Mouse (Mus musculus) hindbrain, embryonic 11.5 days (tissue): ENCODE measurements at regions not wholly inside any gene's neighbourhood (a gene's known extent, or its start where the extent isn't known, plus 50 kb on each side); places are given as distances from the start of the nearest gene placed in this dataset.

Experiments used
- ATAC-seq: fragments of 200-750 bp; cut with Nextera tagmentation; 2 replicates; pipeline ENCODE4 v1.8.0; 2017; ENCODE audit warnings: mild to moderate bottlenecking, moderate TSS enrichment, moderate library complexity; ENCODE audit not compliant: low FRiP score
- DNase-seq: peaks from one replicate; pipeline ENCODE4 v3.0.0-alpha.2; 2015; ENCODE audit warnings: low spot score
- H3K27ac ChIP-seq: fragments of 300-500 bp; sonication (generic); 2 replicates; pipeline ENCODE4 v1.5.1; 2014; ENCODE audit warnings: mild to moderate bottlenecking, low read depth, low read length
- H3K27me3 ChIP-seq: fragments of 300-500 bp; sonication (generic); 2 replicates; pipeline ENCODE4 v1.6.1; 2014; ENCODE audit warnings: mild to moderate bottlenecking, low read length, moderate library complexity, mixed read lengths; ENCODE audit not compliant: control insufficient read depth, insufficient read depth
- H3K36me3 ChIP-seq: fragments of 300-500 bp; sonication (generic); 2 replicates; pipeline ENCODE4 v1.6.1; 2014; ENCODE audit warnings: mild to moderate bottlenecking, low read length, moderate library complexity, mixed read lengths; ENCODE audit not compliant: control insufficient read depth, insufficient read depth
- H3K4me1 ChIP-seq: fragments of 300-500 bp; sonication (generic); replicated peaks from 2 replicates; pipeline ENCODE4 v1.6.1; 2014; ENCODE audit warnings: low read length, mixed read lengths; ENCODE audit not compliant: control insufficient read depth, insufficient read depth
- H3K4me2 ChIP-seq: fragments of 300-500 bp; sonication (generic); replicated peaks from 2 replicates; pipeline ENCODE4 v1.6.1; 2014; ENCODE audit warnings: mild to moderate bottlenecking, low read depth, low read length
- H3K4me3 ChIP-seq: fragments of 300-500 bp; sonication (generic); 2 replicates; pipeline ENCODE4 v1.5.1; 2014; ENCODE audit warnings: low read depth, low read length
- H3K9ac ChIP-seq: fragments of 300-500 bp; sonication (generic); 2 replicates; pipeline ENCODE4 v1.6.1; 2014; ENCODE audit warnings: low read depth, low read length
- H3K9me3 ChIP-seq: fragments of 300-500 bp; sonication (generic); 2 replicates; pipeline ENCODE4 v1.6.1; 2016; ENCODE audit warnings: low read length; ENCODE audit not compliant: control insufficient read depth
- WGBS: fragments of 180-500 bp; shearing (Covaris S2); extraction: QIAGEN DNeasy Blood & Tissue Kit; methylation state at CpG from one replicate; pipeline ENCODE4 v1.1.7; 2014; 5-methylcytosine and 5-hydroxymethylcytosine counted together

DNA sequence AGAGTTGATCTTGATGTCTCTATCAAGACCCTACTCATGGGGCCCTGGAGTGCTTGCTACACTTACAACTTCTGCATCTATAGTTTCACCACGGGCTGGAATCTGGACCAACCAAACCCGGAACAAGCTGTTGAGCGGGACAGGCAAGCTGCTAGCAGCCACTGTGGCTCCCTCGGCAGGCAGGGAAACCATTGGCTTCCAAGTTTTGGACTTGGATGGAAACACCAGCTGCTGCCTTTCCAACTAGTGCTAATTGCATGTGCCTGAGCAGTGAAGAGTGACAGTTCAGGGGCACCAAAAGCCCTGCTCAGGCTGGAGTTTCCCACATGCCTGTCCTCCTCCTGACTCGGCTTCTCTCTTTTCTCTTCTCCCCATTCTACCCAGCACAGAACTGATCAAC lies 257.8 kb downstream of the Tcerg1l start:
- no peaks in the 10 kb centered on the region for H3K27me3 ChIP-seq
- H3K4me2 ChIP-seq: no peak overlapping the region
- no peak overlapping the region for H3K9ac ChIP-seq
- no peak for DNase-seq
- no peak overlapping the region for H3K27ac ChIP-seq
- no peak overlapping the region for H3K4me3 ChIP-seq
- ATAC-seq: no peak
- WGBS: 88% methylated on average over 5 of the region's 5 CpGs
- no peaks in the 10 kb centered on the region for H3K4me1 ChIP-seq
- no peaks in the 10 kb centered on the region for H3K9me3 ChIP-seq
- no peaks in the 10 kb centered on the region for H3K36me3 ChIP-seq

GRCm38 (mm10) chr7:138149496-138149895 lies 248.0 kb downstream of the Tcerg1l start:
- ATAC-seq (no peak), DNase-seq (no peak)
- H3K4me3 ChIP-seq: no peak overlapping the region
- H3K27ac ChIP-seq: no peak overlapping the region
- 94% methylated on average over 2 of the region's 2 CpGs for WGBS
- H3K27me3 ChIP-seq: no peaks in the 10 kb centered on the region
- H3K36me3 ChIP-seq: no peaks in the 10 kb centered on the region
- H3K4me2 ChIP-seq: no peak overlapping the region
- H3K9me3 ChIP-seq: no peaks in the 10 kb centered on the region
- H3K4me1 ChIP-seq: no peaks in the 10 kb centered on the region; the same call in 1 of the 2 replicates
- H3K9ac ChIP-seq: no peak overlapping the region

GRCm38 (mm10) chr7:138153455-138154167 lies 243.9 kb downstream of the Tcerg1l start:
- H3K36me3 ChIP-seq: no peaks in the 10 kb centered on the region
- H3K4me2 ChIP-seq: no peak overlapping the region
- H3K9ac ChIP-seq: no peak overlapping the region
- H3K27me3 ChIP-seq: no peaks in the 10 kb centered on the region
- ATAC-seq (no peak), DNase-seq (peak; percentile 55)
- no peak overlapping the region for H3K4me3 ChIP-seq
- no peaks in the 10 kb centered on the region; the same call in 1 of the 2 replicates for H3K4me1 ChIP-seq
- WGBS: 38% methylated on average over 4 of the region's 4 CpGs
- H3K9me3 ChIP-seq: no peaks in the 10 kb centered on the region
- no peak overlapping the region for H3K27ac ChIP-seq
